Mouse (Mus musculus): ENCODE results near the gene Zfp9. TPM values are rescaled to one million over a fixed set of nuclear protein-coding genes. Genes with fewer than 3 reads are reported as not detected.

Gene Zfp9
- polyA plus RNA-seq (2012; rRNA removed): 13.4 and 13.8 TPM in 2 replicates

DNA sequence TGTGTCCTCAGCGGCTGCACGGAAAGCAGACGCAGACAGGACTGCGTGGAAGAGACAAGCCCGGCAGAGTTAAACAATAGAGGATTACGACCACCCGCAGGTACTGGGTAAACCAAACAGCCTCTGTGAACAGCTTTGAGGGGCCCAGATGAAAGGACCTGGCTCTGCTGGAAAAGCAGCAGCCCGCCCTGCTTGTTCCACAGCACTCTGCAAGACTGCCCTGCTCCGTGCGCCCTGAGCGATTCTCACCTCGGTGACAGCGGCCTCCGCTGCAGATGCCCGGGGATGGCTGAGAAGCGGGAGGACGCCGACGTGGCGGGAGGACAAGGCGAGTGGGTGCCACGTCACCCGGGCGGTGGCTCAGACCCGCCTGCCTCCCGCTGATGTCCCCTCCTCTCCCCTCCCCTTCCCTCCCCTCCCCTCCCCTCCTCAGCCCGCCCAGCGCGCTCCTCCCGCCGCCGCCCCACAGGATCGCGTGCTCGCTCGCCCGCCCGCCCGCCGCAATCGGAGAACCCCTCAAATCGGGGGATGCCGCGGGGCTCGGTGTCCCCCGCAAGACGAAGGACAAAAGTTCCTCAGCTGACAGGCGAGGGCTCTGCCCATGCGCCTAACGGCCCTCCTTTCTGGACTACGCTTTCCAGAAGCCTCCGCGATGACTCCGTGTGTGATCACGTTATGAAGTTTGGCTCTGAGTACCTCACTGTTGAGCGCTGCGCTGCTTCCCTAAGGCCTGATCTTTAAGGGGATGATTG is at the start of gene Zfp9:
Gene Zfp9 (minus strand): TSS at position 364 of the 752 bp plus-strand sequence.
- TF ChIP-seq POLR2A (IDR thresholded peaks at IDR 0.05; ENCODE audit: borderline replicate concordance, insufficient read depth, low read length): peak; percentile 83; the same call in 1 of the 2 replicates
- TF ChIP-seq CTCF (IDR thresholded peaks at IDR 0.05; ENCODE audit: borderline replicate concordance, insufficient read depth, low read depth, low read length): no peak
- peaks cover 3% of the 10 kb centered on the region; the same call in 1 of the 2 replicates for H3K4me1 ChIP-seq (ENCODE audit: control insufficient read depth, insufficient read depth, low read length)
- no peaks in the 10 kb centered on the region for H3K27me3 ChIP-seq (ENCODE audit: control insufficient read depth, insufficient read depth, low read length)
- H3K27ac ChIP-seq (ENCODE audit: insufficient read depth, low read length): peak within 1 kb of the TSS; percentile 86
- H3K4me3 ChIP-seq (replicated peaks; ENCODE audit: insufficient read depth, low read depth, low read length): peak within 1 kb of the TSS; percentile 92
- peak; percentile 89 for DNase-seq
- WGBS: under 1% methylated on average over 44 of the region's 57 CpGs

DNA sequence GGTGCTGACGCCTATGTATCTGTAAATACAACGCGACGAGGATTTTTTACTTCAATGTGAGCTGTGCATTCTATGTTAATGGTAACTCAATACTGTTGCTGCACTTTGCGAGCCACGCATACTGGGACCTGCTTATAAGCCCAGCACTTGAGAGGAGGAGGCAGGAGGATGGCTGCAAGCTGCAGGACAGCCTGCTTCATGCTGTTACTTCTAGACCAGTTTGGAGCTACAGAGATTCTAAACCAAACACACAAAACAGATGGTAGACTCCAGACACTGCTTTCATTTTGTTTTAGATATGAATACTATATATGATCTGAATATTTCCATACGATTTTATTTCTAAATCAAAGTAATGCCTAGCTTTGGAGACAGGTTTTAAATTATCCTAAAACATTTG is 41.5 kb upstream of the Zfp9 start:
- no peak overlapping the region for H3K4me3 ChIP-seq (replicated peaks; ENCODE audit: insufficient read depth, low read depth, low read length)
- 93% methylated on average over 7 of the region's 7 CpGs for WGBS
- H3K27me3 ChIP-seq (ENCODE audit: control insufficient read depth, insufficient read depth, low read length): no peaks in the 10 kb centered on the region
- no peaks in the 10 kb centered on the region for H3K4me1 ChIP-seq (ENCODE audit: control insufficient read depth, insufficient read depth, low read length)
- no peak for TF ChIP-seq CTCF (IDR thresholded peaks at IDR 0.05; ENCODE audit: borderline replicate concordance, insufficient read depth, low read depth, low read length)
- no peak for TF ChIP-seq POLR2A (IDR thresholded peaks at IDR 0.05; ENCODE audit: borderline replicate concordance, insufficient read depth, low read length)
- H3K27ac ChIP-seq (ENCODE audit: insufficient read depth, low read length): no peak overlapping the region
- DNase-seq: no peak

DNA sequence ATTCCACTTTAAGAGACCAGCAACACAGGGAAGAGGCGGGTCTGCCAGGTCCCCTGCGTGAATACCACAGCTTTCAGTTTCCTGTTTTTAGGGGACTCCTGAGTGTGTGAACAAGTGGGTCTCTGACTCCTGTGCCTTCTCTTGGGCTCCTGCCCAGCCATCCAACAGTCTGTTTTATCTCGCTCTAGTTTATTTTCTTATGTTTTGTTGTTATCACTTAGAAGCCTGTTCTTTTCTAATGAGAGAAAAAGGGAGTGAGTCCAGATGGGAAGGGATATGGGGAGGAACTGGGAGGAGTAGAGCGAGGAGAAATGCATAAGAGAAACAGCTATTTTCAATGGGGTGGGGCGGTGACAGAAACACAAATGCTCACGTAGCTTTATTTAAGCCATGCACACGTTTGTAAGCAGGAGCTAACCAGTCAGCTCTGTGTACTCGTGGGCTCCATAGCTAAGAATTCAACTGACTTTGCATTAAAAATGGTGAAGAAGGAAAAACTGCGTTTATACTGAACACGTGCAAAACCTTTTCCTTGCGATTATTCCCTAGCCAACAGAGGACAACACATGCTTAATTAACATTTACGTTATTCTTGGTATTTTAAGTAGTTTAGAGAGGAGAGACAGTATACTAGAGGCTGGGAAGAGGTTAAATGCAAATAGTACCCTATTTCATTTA is 34.4 kb upstream of the Zfp9 start:
- 95% methylated on average over 12 of the region's 12 CpGs for WGBS
- TF ChIP-seq CTCF (IDR thresholded peaks at IDR 0.05; ENCODE audit: borderline replicate concordance, insufficient read depth, low read depth, low read length) (no peak), POLR2A (IDR thresholded peaks at IDR 0.05; ENCODE audit: borderline replicate concordance, insufficient read depth, low read length) (no peak)
- Histone ChIP-seq H3K27me3 (ENCODE audit: control insufficient read depth, insufficient read depth, low read length) (no peaks in the 10 kb centered on the region), H3K4me3 (replicated peaks; ENCODE audit: insufficient read depth, low read depth, low read length) (no peak overlapping the region), H3K27ac (ENCODE audit: insufficient read depth, low read length) (no peak overlapping the region), H3K4me1 (ENCODE audit: control insufficient read depth, insufficient read depth, low read length) (no peaks in the 10 kb centered on the region)
- no peak for DNase-seq

DNA sequence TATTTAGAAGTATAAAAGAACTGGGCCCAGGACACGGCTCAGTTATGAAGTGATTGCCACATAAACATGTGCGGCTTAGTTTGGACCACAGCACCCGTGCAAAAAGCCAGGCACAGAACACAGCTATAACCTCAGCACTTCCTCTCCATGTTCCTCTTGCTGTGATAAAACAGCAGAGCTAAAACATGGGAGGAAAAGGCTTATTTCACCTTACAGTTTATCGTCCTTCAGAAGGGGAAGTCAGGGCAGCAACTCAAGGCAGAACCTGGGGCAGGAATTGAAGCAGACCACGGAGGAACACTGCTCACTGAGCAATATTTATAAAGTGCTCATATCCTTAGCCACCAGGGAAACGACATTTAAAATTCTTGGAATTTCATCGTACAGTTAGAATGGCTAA is 19.9 kb upstream of the Zfp9 start:
- H3K27ac ChIP-seq (ENCODE audit: insufficient read depth, low read length): no peak overlapping the region

DNA sequence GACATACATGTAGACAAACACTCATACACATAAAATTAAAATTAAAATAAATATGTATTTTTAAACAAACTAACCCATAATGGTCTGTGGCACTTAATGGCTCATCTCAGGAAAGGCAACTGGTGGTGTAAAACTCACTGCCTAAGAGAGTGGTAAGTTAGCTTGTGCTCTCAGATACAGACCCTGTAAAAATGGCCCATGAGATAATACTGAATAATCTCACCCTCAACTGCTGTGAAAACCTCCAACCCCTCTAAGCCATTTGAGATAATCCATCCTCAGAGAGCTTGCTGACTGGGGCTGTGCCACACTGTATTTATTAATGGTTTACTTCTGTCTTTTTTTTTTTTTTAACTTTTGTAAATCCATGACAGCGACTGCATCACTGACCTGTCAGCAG is 3.0 kb upstream of the Zfp9 start:
- WGBS: 89% methylated on average over 1 of the region's 1 CpGs
- H3K4me3 ChIP-seq (replicated peaks; ENCODE audit: insufficient read depth, low read depth, low read length): no peak overlapping the region
- no peak for TF ChIP-seq CTCF (IDR thresholded peaks at IDR 0.05; ENCODE audit: borderline replicate concordance, insufficient read depth, low read depth, low read length)
- H3K27me3 ChIP-seq (ENCODE audit: control insufficient read depth, insufficient read depth, low read length): no peaks in the 10 kb centered on the region
- H3K27ac ChIP-seq (ENCODE audit: insufficient read depth, low read length): no peak overlapping the region
- DNase-seq: no peak
- no peaks in the 10 kb centered on the region for H3K4me1 ChIP-seq (ENCODE audit: control insufficient read depth, insufficient read depth, low read length)

More for the DNA sequence above, 19.9 kb upstream of the Zfp9 start:
- 90% methylated on average over 7 of the region's 7 CpGs for WGBS
- Histone ChIP-seq H3K4me3 (replicated peaks; ENCODE audit: insufficient read depth, low read depth, low read length) (no peak overlapping the region), H3K27me3 (ENCODE audit: control insufficient read depth, insufficient read depth, low read length) (no peaks in the 10 kb centered on the region), H3K4me1 (ENCODE audit: control insufficient read depth, insufficient read depth, low read length) (no peaks in the 10 kb centered on the region)
- TF ChIP-seq CTCF (IDR thresholded peaks at IDR 0.05; ENCODE audit: borderline replicate concordance, insufficient read depth, low read depth, low read length): no peak
- TF ChIP-seq POLR2A (IDR thresholded peaks at IDR 0.05; ENCODE audit: borderline replicate concordance, insufficient read depth, low read length): no peak
- no peak for DNase-seq

DNA sequence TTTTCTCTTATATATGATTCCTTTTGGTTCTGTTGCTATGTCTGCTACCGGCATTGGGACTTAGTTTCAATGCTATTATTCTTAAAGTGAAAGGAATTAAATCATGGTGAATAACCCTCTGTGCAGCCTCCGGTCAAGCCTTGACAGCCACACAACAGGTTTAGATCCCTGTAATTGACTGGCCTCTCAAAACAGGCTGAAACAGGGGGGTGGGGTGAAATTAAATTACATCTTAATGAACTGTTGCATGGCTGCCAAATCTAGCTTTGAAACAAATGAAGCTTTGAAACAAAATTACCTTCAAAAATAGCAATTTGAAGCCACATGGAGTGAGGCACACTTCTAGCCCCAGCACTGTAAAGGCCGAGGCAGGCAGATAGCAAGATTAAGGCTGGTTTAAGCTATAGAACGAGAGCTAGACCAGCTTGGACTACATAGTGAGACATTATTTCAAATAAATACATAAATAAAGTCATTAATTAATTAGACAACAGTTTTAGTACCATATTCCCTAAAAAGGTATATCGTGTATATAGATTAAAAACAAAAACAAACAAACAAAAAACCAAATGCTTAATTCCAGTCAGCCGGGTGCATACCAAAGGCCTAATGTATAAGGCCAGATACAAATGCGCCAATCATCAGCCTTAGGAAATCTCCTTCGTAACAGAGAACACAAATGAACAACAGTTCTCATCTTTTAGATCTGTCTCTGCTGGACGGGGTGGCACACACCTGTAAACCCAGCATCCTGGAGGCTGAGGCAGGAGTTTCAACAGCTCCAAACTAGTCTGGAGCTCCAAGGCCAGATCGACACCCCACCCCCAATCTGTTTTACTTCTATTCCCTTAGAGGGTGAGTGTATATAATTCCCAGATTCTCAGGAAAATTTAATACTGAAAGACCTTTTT is 990 bp downstream of the Zfp9 start:
- DNase-seq: peak; percentile 26 to 27
- WGBS: 13% methylated on average over 10 of the region's 10 CpGs

DNA sequence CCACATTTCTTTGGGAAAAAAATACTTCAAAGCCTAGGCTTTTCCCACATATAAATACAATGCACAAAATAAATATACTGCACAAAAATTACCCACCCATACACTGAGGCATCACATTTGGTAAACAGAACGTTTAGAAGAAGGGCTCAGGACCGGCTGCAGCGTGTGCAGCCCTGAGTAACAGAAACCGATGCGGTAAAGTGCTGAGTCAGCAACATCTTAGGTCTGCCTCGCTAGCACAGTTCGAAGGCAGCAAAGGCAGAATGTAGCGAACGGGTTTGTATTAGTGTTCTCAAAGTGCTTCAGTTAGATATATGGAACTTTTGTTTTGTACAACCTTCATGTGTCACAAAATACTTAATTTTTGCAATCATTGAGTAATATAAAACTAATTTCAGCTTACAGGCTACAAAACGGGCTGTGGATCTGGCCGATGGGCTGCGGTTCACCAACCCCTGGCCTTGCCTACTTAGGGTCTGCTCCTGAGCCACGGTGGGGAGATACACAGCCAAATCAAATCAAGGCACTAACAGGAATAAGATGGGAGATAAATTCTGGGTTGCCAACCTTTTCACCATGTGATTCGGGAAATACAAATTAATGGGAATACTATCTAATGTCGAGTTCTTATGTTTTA is 16.9 kb downstream of the Zfp9 start:
- H3K4me3 ChIP-seq (replicated peaks; ENCODE audit: insufficient read depth, low read depth, low read length): no peak overlapping the region
- 85% methylated on average over 15 of the region's 15 CpGs for WGBS
- no peaks in the 10 kb centered on the region for H3K4me1 ChIP-seq (ENCODE audit: control insufficient read depth, insufficient read depth, low read length)
- H3K27ac ChIP-seq (ENCODE audit: insufficient read depth, low read length): no peak overlapping the region
- no peaks in the 10 kb centered on the region for H3K27me3 ChIP-seq (ENCODE audit: control insufficient read depth, insufficient read depth, low read length)
- no peak for DNase-seq
- TF ChIP-seq CTCF (IDR thresholded peaks at IDR 0.05; ENCODE audit: borderline replicate concordance, insufficient read depth, low read depth, low read length) (no peak), POLR2A (IDR thresholded peaks at IDR 0.05; ENCODE audit: borderline replicate concordance, insufficient read depth, low read length) (no peak)

More for the DNA sequence above, 990 bp downstream of the Zfp9 start:
- no peak overlapping the region; the same call in 1 of the 2 replicates for H3K27ac ChIP-seq (ENCODE audit: insufficient read depth, low read length)
- peak overlapping the region; percentile 92 for H3K4me3 ChIP-seq (replicated peaks; ENCODE audit: insufficient read depth, low read depth, low read length)
- TF ChIP-seq POLR2A (IDR thresholded peaks at IDR 0.05; ENCODE audit: borderline replicate concordance, insufficient read depth, low read length) (no peak), CTCF (IDR thresholded peaks at IDR 0.05; ENCODE audit: borderline replicate concordance, insufficient read depth, low read depth, low read length) (no peak)
- H3K27me3 ChIP-seq (ENCODE audit: control insufficient read depth, insufficient read depth, low read length): no peaks in the 10 kb centered on the region
- H3K4me1 ChIP-seq (ENCODE audit: control insufficient read depth, insufficient read depth, low read length): peaks cover 3% of the 10 kb centered on the region; the same call in 1 of the 2 replicates

Data from cerebellum, adult 2 months (tissue).